Mouse (Mus musculus) hindlimb bud, embryonic 11.5 days (tissue): ENCODE data around the gene Fbxo17.
"Not testable (repeated sequence)": the region's sequence is repeated elsewhere in the genome, so short reads cannot be mapped to it uniquely, and the experiment has no call there.

Experiments used
- DNase-seq: peaks from one replicate; pipeline ENCODE4 v3.0.0-alpha.2; 2012; ENCODE audit warnings: low read depth, low spot score; ENCODE audit errors: extremely low spot score

The Fbxo17 gene

GRCm38 (mm10) chr7:28716590-28717281, at the start of gene Fbxo17:
Gene Fbxo17 (plus strand): TSS chr7:28716804.
- no peak for DNase-seq

GRCm38 (mm10) chr7:28671172-28671571, 45.4 kb upstream of the Fbxo17 start:
- no peak for DNase-seq

DNA sequence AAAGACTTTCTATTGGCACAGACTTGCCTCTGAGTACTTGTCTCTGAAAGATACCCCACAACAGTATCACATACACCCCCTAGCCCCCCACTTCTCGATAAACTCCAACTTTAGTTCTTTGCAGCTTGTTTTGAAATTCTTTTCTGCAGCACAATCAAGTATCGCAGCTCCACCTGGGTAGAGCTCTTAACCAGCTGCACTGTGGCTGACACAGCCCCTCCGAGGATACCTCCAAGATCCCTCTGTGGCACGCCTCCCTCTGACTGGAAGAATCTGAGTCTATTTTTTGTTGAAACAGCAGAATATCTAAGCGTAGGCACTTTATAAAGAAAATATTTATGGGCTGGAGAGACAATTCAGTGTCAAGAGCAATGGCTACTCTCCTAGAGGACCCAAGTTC, 44.3 kb upstream of the Fbxo17 start:
- DNase-seq = no peak

DNA sequence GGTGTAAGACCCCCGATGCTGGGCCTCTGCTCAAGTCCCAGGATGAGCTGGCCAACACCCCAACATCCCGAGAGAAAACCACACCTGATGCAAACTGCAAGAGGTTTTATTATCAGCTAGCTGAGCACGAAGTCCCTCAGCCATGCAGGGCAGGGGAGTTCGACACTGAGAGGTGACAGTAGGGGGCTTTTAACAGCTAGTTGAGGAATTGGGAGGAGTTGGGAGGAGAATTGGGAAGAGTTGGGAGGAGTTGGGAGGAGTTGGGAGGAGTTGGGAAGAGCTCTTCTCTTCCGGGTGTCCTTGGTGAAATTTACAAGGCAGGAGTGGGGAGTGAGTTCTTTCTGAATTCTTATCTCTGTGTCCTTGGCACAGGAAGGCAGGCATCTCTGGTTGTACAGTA, 43.8 kb upstream of the Fbxo17 start:
- not testable (repeated sequence) for DNase-seq

DNA sequence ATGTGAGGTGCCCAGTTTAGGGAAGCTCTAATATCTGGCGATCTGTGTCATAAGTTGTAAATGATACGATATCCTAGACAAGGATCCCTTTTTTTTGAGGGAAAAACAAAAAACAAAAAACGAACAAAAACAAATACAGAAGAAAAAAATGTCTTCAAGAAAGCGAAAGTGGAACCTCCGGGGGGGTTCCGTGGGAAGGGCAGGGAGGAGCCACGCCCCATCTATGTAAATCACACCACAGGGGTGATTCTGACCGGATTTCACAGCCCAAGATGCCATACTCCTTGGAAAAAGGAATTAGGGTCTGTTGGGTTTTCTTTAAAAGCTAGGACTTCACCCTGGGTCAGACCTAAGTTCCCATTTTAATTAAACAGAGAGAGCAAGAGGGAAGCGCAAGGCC, 41.6 kb upstream of the Fbxo17 start:
- DNase-seq = no peak

GRCm38 (mm10) chr7:28675746-28676145, 40.9 kb upstream of the Fbxo17 start:
- no peak for DNase-seq

DNA sequence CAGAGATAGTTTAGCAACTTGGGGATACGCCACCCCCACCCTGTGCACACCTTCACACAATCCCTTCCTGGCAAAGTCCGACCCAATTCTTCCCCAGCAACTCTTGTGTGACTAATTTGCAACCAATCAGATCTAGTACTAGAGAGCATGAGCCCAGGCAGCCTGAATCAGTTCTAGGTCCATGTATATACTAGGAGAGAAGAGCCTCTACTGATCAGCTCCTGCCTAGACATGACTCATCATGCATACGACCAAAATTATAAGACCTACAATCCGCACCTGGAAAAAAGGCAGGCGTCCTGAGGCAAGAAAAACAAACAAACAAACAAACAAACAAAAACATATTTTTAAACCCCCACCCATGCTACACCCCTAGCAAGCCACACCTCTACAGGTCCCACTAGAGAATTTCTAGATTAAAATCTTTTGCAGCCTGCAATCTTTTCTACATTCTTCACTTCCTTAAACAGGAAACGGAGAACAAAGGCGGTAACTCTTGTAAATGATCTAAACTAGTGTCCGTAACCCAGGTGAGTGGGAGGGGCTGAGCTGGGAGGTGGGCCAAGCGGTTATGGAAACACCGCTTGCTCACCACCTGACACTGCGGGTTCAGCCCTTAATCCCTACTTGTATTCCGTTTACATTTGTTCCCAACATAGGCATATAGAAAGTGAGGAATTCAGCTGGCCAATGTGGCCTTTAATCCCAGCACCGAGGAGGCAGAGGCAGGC, 39.6 kb upstream of the Fbxo17 start:
- no peak for DNase-seq

GRCm38 (mm10) chr7:28677624-28678023, 39.0 kb upstream of the Fbxo17 start:
- no peak for DNase-seq

- DNase-seq = no peak
Observed at GRCm38 (mm10) chr7:28691075-28691474, 25.5 kb upstream of the Fbxo17 start.

DNA sequence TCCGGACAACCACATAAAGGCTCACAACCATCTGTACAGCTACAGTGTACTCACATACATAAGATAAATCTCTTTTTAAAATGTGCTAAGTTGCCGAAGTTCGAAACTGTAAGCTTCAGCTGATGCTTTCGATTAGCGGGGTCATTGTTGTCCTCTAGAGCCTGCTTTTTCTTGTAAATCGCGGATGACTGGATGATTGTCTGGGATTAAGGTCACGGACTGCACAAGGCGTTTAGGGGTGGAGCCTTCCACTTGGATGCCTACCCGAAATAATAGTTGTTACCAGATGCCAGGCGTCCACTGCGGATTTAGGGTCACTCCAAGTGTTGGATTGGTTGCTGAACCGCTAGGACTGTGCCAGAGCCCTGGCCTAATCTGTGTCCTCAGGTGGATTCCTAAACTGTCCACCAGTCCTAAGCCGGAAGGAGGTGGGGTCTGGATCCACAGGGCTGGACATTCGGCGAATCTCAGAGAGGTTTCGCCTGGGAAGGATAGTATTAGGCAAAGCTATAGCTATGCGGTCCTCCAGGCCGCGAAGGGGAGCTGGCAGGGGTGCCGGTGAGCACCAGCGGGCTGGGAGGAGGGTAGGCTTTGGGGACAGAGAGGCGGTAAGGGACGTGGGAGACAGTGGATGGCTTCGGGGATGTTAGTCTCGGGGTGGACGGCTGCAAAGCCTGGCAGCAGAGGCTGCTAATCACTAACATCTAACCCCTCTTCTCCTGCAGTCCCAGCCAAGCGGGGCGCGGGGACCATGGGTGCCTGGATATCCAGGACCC, 23.9 kb upstream of the Fbxo17 start, which contains the start of gene Fbxo27:
TSS of gene Fbxo27 (plus strand) at position 305 of the 776 bp plus-strand sequence.
- no peak for DNase-seq

GRCm38 (mm10) chr7:28693321-28693966, 23.2 kb upstream of the Fbxo17 start:
- DNase-seq = no peak

DNA sequence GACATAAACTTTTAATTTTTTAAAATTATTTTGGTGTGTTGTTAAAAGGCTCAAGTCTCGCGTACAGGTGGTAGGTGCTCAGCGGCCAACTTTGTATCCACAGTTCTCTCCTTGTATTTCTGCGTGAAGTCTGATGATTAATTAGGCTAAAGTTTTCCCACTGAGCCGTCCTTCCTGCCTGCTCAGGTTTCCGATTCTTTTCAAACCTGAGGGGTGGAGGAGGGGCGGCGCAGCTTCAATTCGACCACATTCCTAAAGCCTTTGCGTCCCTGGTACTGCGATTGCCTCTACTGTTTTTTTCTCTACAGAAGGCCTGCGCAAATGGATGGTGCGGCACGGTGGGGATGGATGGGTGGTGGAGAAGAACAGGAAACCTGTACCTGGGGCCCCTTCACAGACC, 22.2 kb upstream of the Fbxo17 start:
- DNase-seq = no peak

GRCm38 (mm10) chr7:28694966-28695511, 21.6 kb upstream of the Fbxo17 start:
- DNase-seq = no peak

- DNase-seq = no peak
Observed at GRCm38 (mm10) chr7:28697277-28697676, 19.3 kb upstream of the Fbxo17 start.

DNA sequence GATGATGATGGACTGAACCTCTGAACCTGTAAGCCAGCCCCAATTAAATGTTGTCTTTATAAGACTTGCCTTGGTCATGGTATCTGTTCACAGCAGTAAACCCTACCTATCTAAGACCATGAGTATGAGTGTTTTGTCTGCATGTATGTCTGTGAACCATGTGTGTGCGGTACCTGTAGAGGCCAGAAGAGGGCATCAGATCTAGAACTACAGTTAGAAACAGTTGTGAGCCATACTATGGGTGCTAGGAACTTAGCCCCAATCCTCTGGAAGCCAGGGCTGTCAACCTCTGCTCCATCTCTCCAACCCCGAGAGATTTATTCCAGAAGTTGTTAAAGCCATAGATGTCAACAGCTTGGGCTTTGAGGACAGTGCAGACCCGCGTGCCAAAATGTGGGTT, 16.3 kb upstream of the Fbxo17 start:
- DNase-seq = no peak

GRCm38 (mm10) chr7:28701306-28701705, 15.3 kb upstream of the Fbxo17 start:
- not testable (repeated sequence) for DNase-seq

DNA sequence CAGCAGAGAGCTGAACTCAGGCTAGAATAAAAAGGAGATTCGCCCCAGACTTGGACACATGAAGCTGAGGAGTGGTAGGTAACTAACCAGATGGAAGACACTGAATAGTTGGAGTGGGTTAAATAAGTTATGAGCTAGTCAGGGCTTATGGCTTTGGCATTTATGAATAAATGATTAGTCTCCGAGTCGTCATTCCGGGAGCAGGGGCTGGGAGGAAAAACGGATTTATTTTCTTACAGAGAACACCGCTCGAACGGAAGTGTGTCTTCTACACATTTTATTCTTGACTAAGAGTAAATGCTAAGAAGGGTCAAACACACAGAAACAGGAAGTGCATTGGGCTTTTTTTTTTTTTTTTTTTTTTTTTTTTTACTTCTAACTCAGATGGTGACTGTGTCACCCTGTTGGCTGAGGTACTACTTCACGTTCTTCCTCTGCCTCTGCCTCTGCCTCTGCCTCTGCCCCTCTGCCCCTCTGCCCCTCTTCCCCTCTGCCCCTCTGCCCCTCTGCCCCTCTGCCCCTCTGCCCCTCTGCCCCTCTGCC, 13.9 kb upstream of the Fbxo17 start:
- no peak for DNase-seq

DNA sequence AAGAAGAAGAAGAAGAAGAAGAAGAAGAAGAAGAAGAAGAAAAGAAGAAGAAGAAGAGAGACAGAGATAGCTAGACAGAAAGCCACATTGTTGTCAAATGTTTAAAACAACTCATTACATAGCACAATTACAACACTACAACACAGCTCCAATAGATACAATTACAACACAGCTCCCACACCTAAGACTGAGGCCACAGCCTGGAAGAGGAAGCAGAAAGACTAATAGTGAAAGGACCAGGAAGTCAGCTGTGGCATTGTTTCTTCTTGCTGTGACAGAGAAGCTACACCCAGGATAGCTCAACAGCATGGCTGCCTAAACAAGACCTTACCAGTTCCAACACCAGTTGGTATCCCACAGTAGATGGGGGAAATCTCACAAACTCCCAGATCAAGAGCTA, 7.2 kb upstream of the Fbxo17 start:
- DNase-seq = no peak

- DNase-seq = no peak
Observed at GRCm38 (mm10) chr7:28710962-28711361, 5.6 kb upstream of the Fbxo17 start.

- no peak for DNase-seq
Observed at GRCm38 (mm10) chr7:28714667-28715066, 1.9 kb upstream of the Fbxo17 start.

- no peak for DNase-seq
Observed at GRCm38 (mm10) chr7:28715598-28715997, 1.0 kb upstream of the Fbxo17 start.
